Mouse (Mus musculus) erythroblast, embryonic 14.5 days (primary cell): Measurements from ENCODE around the gene Styk1.

Experiments used
- GATA1 ChIP-seq: IDR thresholded peaks from 2 replicates; pipeline ENCODE4 v1.6.1; 2012; ENCODE audit warnings: low read length, inconsistent platforms, mixed read lengths
- TAL1 ChIP-seq: IDR thresholded peaks from 3 replicates; pipeline ENCODE4 v1.6.1; 2012; ENCODE audit warnings: low read length, inconsistent platforms, mixed read lengths

- no peak for TF ChIP-seq GATA1
- no peak for TF ChIP-seq TAL1
Observed at GRCm38 (mm10) chr6:131262009-131262408, 91.4 kb downstream of the Styk1 start.
